9 mouse cellular contexts compared by ENCODE assay signal in the genomic region with DNA sequence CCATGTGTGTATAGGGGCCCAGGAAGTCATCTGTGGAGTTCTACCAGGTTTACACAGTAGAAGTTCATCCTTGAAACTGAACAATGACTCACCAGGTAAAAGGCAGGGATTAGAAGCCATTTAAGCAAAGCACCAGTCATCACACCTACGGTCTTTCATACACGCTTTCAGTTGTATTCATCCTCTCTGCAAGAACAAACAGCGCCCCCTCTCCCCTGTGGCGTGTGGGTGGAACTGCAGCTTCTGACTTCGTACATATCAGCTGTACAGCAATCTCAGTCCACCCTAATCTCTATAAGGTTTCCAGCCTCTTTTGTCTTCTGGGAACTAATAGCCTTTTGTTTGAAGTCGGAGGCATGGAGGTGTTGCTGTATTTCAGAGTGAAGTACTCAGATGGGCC.
DNase-seq lines count a peak whose midpoint lies in the region; ATAC-seq and TF ChIP-seq lines count a peak whose summit lies in the region.
"Had no signal": no experiment of that assay in that cellular context is flagged by ENCODE, and none has a peak within 500 bp of the region (broad histone marks: within the 10 kb centered on the region; RNA-seq: fewer than 3 reads in every experiment).

No protein-coding gene starts in this region.

- DNase-seq in forebrain, embryonic 14.5 days (ENCODE audit: low spot score) = peak; percentile 35
- peak; percentile 84 for DNase-seq in midbrain, embryonic 11.5 days (ENCODE audit: low spot score, missing footprints)
- peak; percentile 46 for DNase-seq in cerebellum, adult 8-10 months
- DNase-seq in liver, embryonic 14.5 days (ENCODE audit: low read depth in 3 of 3, low spot score in 3 of 3) = peak in 2 of 3 experiments; percentile 9 to 11
- peak; percentile 28 to 56 for DNase-seq in spleen, adult 18-20 months
- DNase-seq in urinary bladder, postnatal 36 days (ENCODE audit: low spot score in 2 of 2) = no peak

- H3K9ac ChIP-seq in forebrain, embryonic 14.5 days (ENCODE audit: low read length) = no peak overlapping the region
- H3K9ac ChIP-seq in forebrain, embryonic 12.5 days = no peak overlapping the region
- no peak overlapping the region for H3K9ac ChIP-seq in midbrain, embryonic 11.5 days (ENCODE audit: low read length)
- no peak overlapping the region for H3K9ac ChIP-seq in midbrain, embryonic 16.5 days (ENCODE audit: low read depth, low read length)
- no peak overlapping the region for H3K9ac ChIP-seq in liver, embryonic 14.5 days (replicated peaks)
- H3K9ac ChIP-seq: neural tube, embryonic 12.5 days had no signal

- no peak for ATAC-seq in forebrain, embryonic 14.5 days
- no peak for ATAC-seq in forebrain, embryonic 12.5 days (ENCODE audit: low FRiP score)
- ATAC-seq in midbrain, embryonic 11.5 days (ENCODE audit: low FRiP score) = no peak
- ATAC-seq in midbrain, embryonic 16.5 days = no peak
- ATAC-seq in liver, embryonic 14.5 days (ENCODE audit: insufficient read depth) = no peak

- no peaks in the 10 kb centered on the region for H3K27me3 ChIP-seq in forebrain, embryonic 14.5 days (replicated peaks; ENCODE audit: control insufficient read depth, insufficient read depth, low read length)
- H3K27me3 ChIP-seq in forebrain, embryonic 12.5 days = no peaks in the 10 kb centered on the region
- H3K27me3 ChIP-seq in midbrain, embryonic 11.5 days (ENCODE audit: control insufficient read depth, insufficient read depth, low read length) = no peaks in the 10 kb centered on the region
- H3K27me3 ChIP-seq in midbrain, embryonic 16.5 days (ENCODE audit: control insufficient read depth, insufficient read depth, low read depth, low read length) = no peaks in the 10 kb centered on the region
- no peaks in the 10 kb centered on the region for H3K27me3 ChIP-seq in liver, embryonic 14.5 days (ENCODE audit: control insufficient read depth, insufficient read depth, low read length)
- H3K27me3 ChIP-seq: neural tube, embryonic 12.5 days had no signal

- no peak for TF ChIP-seq EP300 in liver, embryonic 14.5 days (IDR thresholded peaks at IDR 0.05; ENCODE audit: low read depth)

- no peak overlapping the region for H3K27ac ChIP-seq in forebrain, embryonic 14.5 days (ENCODE audit: low read depth, low read length)
- H3K27ac ChIP-seq in forebrain, embryonic 12.5 days = no peak overlapping the region
- H3K27ac ChIP-seq in midbrain, embryonic 11.5 days (ENCODE audit: low read depth, low read length) = no peak overlapping the region
- no peak overlapping the region for H3K27ac ChIP-seq in midbrain, embryonic 16.5 days (ENCODE audit: low read length)
- no peak overlapping the region for H3K27ac ChIP-seq in liver, embryonic 14.5 days
- H3K27ac ChIP-seq: neural tube, embryonic 12.5 days had no signal

- no peaks in the 10 kb centered on the region for H3K9me3 ChIP-seq in forebrain, embryonic 14.5 days (replicated peaks; ENCODE audit: control insufficient read depth, low read length)
- H3K9me3 ChIP-seq in forebrain, embryonic 12.5 days = no peaks in the 10 kb centered on the region
- H3K9me3 ChIP-seq in midbrain, embryonic 11.5 days (ENCODE audit: control insufficient read depth, low read length) = no peaks in the 10 kb centered on the region
- no peaks in the 10 kb centered on the region for H3K9me3 ChIP-seq in midbrain, embryonic 16.5 days (replicated peaks; ENCODE audit: control insufficient read depth, low read length, poor library complexity, severe bottlenecking)
- H3K9me3 ChIP-seq in liver, embryonic 14.5 days (ENCODE audit: control insufficient read depth, low read length) = no peaks in the 10 kb centered on the region

- no peaks in the 10 kb centered on the region for H3K4me1 ChIP-seq in forebrain, embryonic 14.5 days (ENCODE audit: control insufficient read depth, insufficient read depth, low read length)
- no peaks in the 10 kb centered on the region for H3K4me1 ChIP-seq in forebrain, embryonic 12.5 days
- H3K4me1 ChIP-seq in midbrain, embryonic 11.5 days (ENCODE audit: control insufficient read depth, insufficient read depth, low read length) = no peaks in the 10 kb centered on the region
- no peaks in the 10 kb centered on the region for H3K4me1 ChIP-seq in midbrain, embryonic 16.5 days (ENCODE audit: control insufficient read depth, insufficient read depth, low read length)
- H3K4me1 ChIP-seq in liver, embryonic 14.5 days (replicated peaks; ENCODE audit: control insufficient read depth in 2 of 2, insufficient read depth in 2 of 2, low read length in 1 of 2) = no peaks in the 10 kb centered on the region
- H3K4me1 ChIP-seq: neural tube, embryonic 12.5 days had no signal

- peak; percentile 82 for TF ChIP-seq CTCF in liver, embryonic 14.5 days (IDR thresholded peaks at IDR 0.05; ENCODE audit: low read depth)

- WGBS in forebrain, embryonic 14.5 days = 63% methylated on average over 6 of the region's 6 CpGs
- 58% methylated on average over 6 of the region's 6 CpGs for WGBS in forebrain, embryonic 12.5 days
- 55% methylated on average over 6 of the region's 6 CpGs for WGBS in midbrain, embryonic 11.5 days
- WGBS in midbrain, embryonic 16.5 days = 59% methylated on average over 6 of the region's 6 CpGs
- 47% methylated on average over 6 of the region's 6 CpGs for WGBS in liver, embryonic 14.5 days (ENCODE audit: insufficient replicate concordance)

- H3K4me2 ChIP-seq in forebrain, embryonic 14.5 days (ENCODE audit: low read length) = no peak overlapping the region
- no peak overlapping the region for H3K4me2 ChIP-seq in forebrain, embryonic 12.5 days
- H3K4me2 ChIP-seq in midbrain, embryonic 11.5 days = no peak overlapping the region
- H3K4me2 ChIP-seq in midbrain, embryonic 16.5 days (ENCODE audit: low read length) = no peak overlapping the region
- no peak overlapping the region for H3K4me2 ChIP-seq in liver, embryonic 14.5 days (ENCODE audit: low read depth)
- H3K4me2 ChIP-seq: neural tube, embryonic 12.5 days had no signal

- H3K36me3 ChIP-seq in forebrain, embryonic 14.5 days (ENCODE audit: control insufficient read depth, insufficient read depth, low read length) = no peaks in the 10 kb centered on the region
- no peaks in the 10 kb centered on the region for H3K36me3 ChIP-seq in forebrain, embryonic 12.5 days (replicated peaks)
- H3K36me3 ChIP-seq in midbrain, embryonic 11.5 days (ENCODE audit: control insufficient read depth, insufficient read depth, low read length) = no peaks in the 10 kb centered on the region
- H3K36me3 ChIP-seq in midbrain, embryonic 16.5 days (ENCODE audit: control insufficient read depth, insufficient read depth, low read length) = no peaks in the 10 kb centered on the region
- no peaks in the 10 kb centered on the region for H3K36me3 ChIP-seq in liver, embryonic 14.5 days (replicated peaks; ENCODE audit: control insufficient read depth, insufficient read depth, low read depth)
- H3K36me3 ChIP-seq: neural tube, embryonic 12.5 days had no signal

- no peak overlapping the region for H3K4me3 ChIP-seq in forebrain, embryonic 14.5 days (ENCODE audit: low read depth, low read length)
- H3K4me3 ChIP-seq in forebrain, embryonic 12.5 days (replicated peaks) = no peak overlapping the region
- no peak overlapping the region for H3K4me3 ChIP-seq in midbrain, embryonic 11.5 days (ENCODE audit: low read depth, low read length)
- H3K4me3 ChIP-seq in midbrain, embryonic 16.5 days (ENCODE audit: low read depth, low read length) = no peak overlapping the region
- no peak overlapping the region for H3K4me3 ChIP-seq in liver, embryonic 14.5 days (ENCODE audit: insufficient read depth in 1 of 2, low read depth in 2 of 2, low read length in 2 of 2)
- H3K4me3 ChIP-seq: neural tube, embryonic 12.5 days had no signal

Comparison
In these comparisons a context has a peak if more than half of its experiments do, and no peak if none do; other contexts are left out.
1. DNase-seq: peak in forebrain, embryonic 14.5 days (single experiment), midbrain, embryonic 11.5 days (single experiment), cerebellum, adult 8-10 months (single experiment), liver, embryonic 14.5 days (2 of 3) and spleen, adult 18-20 months (2 of 2); none in urinary bladder, postnatal 36 days (0 of 2).